Mouse (Mus musculus): ENCODE data around the gene Btg4.
"Not testable (repeated sequence)": the region's sequence is repeated elsewhere in the genome, so short reads cannot be mapped to it uniquely, and the experiment has no call there.

The Btg4 gene

DNA sequence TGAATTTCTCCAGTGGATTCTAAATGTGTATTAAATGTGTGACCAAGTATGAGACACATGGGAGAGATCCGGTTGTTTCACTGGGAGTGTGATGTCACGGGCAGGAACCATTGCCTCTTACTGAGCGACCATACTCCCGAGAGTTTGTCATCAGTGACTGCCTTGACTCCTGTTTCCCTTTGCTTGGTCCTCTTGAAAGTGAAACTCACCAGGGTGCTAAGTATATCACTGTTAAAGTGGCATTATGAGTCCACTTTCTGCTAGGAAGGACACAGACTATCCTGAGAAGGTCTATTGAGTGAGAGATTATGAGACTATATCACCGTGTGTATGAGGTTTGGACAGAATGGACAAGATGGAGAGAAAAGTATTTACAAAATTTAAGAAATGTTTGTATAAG, 20.9 kb downstream of the Btg4 start:
- no peak for DNase-seq (ENCODE audit: low spot score in 2 of 2)

DNA sequence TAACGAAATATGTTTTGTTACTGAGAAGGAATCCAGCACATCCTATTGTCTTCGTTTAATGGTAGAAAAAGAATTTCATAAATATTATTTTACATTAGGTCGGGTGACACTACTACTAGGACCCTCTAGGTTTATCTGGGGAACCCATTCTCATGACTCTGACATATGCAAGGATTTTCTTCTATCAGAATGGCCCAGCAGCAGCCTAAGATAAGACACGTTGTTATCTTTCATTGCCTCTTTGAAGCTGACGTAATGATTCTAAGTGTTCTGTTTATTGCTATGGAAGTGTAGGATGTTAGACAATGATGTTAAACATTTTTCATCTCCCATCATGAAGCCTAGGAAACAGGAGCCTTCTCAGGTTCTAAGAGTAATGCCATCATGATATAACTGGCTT, 33.0 kb downstream of the Btg4 start:
- no peak for DNase-seq (ENCODE audit: low spot score in 2 of 2)

DNA sequence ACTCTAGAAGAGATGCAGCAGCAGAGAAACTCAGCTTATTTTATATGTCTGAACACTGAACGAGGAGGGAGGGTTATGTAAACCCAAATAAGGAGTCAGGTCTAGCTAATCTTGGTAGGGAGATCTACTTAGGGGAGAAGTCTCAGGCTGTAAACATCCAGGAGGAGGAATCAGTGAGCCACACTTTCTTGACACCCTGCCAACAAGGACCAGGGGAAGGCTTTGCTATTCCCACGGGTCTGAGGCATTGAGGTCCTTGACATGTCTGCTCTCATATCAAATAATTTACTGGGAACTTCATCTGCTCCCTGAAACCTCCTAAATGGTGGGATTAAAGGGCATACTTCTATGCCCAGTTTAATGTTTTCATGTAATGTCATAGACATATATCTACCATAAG, 35.6 kb downstream of the Btg4 start:
- no peak for DNase-seq (ENCODE audit: low spot score in 2 of 2)

DNA sequence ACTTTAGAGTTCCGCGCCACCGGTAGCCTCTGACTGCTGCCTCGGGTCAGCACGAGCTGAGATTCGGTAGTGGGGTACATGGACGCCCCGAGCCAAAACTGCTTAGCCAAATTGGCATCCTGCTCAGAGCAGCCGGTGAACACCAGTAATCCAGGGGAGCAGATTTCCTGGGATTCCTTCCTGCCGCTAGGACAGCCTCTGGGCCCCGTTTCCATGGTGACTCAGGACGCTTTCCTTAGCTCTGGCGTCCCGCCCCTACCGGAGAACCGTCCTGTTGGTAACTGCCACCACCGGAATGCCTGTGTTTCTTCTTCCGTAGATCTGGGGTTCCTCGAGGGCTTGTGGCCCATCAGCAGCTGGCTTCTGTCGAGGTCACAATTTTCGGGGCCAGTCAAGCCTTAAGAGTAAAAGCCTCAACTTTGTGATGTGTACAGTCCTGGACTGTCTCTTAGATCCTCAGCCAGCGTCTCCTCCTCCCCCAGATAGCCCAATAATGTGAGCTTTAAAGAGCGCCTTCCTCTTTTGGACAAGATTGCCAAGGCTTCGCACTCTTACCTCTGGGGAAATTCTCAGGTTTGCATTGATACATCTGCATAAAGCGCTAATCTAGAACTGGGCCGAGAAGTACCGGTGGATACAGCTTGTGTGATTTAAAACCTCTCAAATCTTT, 41.2 kb downstream of the Btg4 start, which contains the start of gene 4833427G06Rik:
Gene 4833427G06Rik (minus strand): TSS at position 323 of the 670 bp plus-strand sequence.
- DNase-seq (ENCODE audit: low spot score in 2 of 2) = no peak

DNA sequence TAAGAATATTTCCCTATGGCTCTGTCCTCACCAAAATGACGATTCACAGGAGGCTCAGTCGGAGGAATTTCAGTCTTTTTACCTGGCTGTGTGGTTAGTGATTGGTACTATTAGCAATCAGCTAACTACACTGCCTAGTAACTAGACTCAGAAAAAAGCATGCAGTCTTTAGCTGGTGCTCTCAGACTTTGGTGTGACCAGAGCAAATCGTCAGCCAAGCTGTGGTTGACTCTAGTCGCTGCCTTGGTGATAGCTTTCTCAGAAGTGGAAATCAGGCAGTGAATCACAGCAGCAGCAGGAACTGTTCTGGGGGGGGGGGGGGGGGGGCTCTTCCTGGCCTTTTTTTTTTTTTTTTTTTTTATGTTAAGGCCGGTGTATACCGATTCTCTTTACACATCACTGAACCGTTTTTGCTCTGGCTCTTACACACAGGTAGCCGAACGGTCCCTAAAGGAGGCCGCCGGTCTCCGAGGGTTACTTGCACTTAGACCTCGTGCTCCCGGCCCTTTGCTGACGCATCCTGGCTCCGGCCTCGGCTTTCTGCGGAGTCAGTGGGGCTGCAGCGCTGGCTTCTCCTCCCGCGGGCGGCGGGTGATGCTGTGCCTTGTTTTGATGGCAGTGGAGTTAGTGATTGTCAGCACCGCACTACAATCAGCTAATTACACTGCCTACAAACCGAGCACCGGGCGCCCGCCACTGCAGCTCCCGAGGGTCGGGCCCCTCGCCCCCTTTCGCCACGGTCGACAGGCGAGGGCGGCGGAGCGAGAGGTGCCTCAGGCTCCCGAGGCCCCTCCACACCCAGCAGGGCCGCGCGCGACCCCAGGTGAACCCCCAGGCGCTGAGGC, 42.5 kb downstream of the Btg4 start:
- peak; percentile 8 to 15 for DNase-seq (ENCODE audit: low spot score in 2 of 2)

DNA sequence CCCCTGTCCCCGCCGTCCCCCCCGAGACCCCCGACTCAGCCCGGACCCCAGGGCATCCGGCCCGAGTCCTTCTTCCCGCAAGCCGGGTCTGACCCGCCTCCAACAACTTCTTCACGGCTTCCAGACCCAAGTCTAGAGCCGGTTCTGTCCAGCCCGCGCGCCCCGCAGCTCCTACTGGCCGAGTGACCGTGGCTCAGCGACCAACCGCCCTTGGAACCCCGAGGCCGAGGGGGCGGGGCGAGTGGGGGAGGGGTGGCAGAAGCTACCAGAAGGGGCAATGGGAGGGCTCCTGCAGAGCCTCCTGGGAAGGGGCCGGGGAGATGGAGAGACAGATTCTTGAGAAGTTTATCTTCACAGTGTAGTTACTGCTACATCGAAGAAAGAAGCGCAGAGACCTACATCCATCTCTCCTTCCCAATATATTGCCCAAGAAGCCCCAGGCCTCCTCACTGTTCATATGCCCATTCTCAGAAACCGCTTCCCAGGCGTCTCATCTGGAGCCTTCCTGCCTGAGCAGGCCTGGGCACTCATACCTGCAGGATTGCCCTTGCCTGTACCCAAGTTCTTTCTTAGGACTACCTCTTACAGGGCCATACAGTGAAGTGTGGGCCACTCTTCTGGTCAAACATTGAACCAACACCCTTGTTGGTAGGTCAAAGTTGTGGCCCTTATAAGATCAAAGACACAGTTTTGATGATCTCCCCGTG, 43.3 kb downstream of the Btg4 start:
- DNase-seq (ENCODE audit: low spot score in 2 of 2) = no peak

DNA sequence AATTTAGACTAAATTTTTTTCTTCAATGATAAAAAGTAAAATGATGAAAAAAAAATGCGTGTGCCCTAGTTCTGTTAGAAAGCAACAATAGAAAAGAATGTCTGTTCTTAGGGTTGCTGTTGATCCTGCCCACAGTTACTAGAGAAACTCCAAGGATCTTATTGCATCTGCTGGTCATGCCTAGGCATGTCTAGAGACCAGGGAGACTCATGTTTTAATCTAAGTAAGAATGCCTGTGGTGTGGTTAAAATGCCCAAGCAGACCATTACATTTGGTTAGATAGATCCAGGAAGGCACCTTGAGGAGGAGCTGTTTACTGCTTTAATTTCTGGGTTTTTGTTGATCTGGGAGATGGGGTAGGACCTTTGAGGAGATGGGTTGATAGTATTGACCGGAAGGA, 45.0 kb downstream of the Btg4 start:
- no peak for DNase-seq (ENCODE audit: low spot score in 2 of 2)

DNA sequence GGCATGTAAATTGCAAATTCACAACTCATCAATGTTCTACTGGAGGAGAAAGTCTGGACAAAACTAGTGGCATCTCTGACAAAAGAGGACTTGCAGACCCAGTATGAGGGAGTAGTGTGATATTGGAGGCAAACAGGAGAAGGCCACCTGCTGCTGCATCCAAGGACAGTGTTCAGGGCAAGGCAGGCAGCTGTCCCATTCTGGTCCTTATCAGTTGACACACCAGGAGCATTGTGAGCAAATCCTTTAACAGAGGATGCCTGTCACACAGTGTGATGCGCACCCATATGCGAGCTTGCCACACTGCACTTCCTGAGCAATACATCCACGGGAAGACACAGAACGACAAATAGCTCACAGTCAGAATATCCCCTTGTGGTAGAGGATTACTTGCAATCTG, 54.1 kb downstream of the Btg4 start:
- no peak for DNase-seq (ENCODE audit: low spot score in 2 of 2)

DNA sequence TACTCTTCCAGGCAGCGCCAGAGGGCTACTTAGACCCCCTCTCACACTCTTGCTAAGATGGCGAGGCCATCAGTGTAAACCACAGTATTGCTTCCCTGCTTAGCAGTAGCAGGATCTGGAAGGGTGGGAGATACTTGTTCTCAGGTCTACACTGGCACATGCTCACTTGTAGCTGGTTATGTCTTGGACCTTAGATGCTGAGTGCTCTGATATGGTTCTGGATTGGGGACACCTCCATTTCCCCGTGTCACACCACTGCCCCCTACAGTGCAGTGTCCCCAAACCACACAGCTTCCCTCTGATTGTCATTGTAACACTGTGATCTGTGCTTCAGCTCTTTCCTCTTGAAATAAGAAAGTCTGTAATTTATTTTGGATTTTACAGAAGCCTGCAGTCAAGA, 76.3 kb downstream of the Btg4 start:
- no peak for DNase-seq (ENCODE audit: low spot score in 2 of 2)

DNA sequence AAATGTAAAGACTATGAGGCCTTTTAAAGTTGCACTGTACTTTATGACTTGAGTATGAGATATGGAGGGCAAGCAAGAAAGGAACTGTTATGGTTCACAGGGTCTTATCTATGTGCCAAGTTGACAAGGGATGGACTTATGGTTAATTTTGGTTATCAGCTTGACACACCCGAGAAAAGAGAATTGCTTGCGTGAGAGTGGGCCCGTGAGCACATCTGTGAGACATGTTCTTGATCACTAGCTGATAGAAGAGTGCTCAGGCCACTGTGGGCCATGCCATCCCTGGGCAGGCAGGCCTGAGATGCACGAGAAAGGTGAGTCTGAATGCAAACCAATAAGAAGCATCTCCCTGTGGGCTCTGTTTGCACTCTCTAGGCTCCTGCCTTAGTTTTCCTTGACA, 76.7 kb downstream of the Btg4 start:
- no peak for DNase-seq (ENCODE audit: low spot score in 2 of 2)

DNA sequence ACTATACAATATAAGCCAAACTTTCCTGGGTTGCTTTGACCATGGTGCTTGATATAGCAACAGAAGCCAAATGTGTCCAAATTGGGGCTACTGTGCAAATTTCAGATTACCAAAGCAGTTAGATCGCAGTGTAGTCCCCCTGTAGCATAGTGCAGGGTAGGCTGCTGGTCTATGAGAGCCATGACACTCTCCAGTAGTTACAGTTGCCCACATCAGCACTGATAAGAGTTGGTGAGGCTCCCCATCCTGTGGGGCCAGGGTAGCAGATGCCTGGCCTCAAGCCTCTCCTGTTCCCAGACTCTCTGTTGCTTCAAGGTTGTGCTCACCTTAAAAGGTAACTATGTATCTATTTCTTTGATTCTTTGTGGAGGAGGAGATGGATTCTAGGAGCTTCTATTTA, 77.1 kb downstream of the Btg4 start:
- DNase-seq (ENCODE audit: low spot score in 2 of 2) = no peak

DNA sequence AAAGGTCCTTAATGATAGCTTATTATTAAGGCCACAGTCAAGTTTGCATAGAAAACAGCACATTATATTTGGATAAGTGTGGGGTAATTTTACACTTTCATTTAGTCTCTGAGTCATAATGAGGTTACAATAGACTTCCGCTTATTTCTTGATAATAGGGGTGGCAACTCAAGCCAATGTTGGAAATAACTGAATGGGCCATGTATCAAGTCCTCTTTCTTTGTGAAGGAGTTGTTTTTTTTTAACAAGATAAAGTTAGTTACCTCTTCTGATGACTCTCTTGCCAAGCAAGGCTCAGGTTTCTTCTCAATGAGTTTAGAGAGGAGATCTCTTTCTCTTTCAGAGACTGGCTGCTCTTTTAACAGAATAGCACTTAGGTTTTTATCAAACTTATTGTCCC, 77.6 kb downstream of the Btg4 start:
- DNase-seq (ENCODE audit: low spot score in 2 of 2) = no peak

DNA sequence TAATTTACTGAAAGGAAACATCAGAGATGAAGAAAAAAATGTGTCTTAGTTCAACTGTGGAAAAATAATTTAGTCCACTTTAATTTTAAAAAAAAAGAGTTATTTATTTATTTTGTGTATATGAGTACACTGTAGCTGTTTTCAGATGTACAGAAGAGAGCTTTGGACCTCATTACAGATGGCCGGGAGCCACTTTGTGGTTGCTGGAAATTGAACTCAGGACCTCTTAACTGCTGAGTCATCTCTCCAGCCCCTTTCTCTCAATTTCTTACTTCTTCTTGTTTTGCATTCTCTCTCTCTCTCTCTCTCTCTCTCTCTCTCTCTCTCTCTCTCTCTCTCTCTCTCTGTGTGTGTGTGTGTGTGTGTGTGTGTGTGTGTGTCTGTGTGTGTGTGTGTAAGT, 78.7 kb downstream of the Btg4 start:
- not testable (repeated sequence) for DNase-seq (ENCODE audit: low spot score in 2 of 2)

DNA sequence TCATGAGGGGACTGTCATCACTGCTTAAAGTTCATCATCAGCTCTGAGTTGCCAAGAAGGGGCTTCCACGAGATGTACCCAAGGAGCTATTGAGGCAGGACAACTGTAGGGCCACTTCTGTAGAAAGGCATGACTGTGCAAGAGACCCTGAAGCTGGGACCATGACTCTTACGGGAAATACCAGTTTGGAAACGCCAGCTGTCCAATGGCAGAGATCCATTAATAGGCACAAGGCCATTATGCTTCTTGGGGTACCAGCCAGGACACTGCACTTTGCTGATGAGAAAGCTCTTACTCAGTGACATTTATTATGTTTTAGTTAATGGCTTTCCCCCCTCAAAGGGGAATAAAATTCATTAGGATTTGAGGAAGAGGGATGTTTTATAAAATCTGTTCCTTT, 80.0 kb downstream of the Btg4 start:
- DNase-seq (ENCODE audit: low spot score in 2 of 2) = no peak

DNA sequence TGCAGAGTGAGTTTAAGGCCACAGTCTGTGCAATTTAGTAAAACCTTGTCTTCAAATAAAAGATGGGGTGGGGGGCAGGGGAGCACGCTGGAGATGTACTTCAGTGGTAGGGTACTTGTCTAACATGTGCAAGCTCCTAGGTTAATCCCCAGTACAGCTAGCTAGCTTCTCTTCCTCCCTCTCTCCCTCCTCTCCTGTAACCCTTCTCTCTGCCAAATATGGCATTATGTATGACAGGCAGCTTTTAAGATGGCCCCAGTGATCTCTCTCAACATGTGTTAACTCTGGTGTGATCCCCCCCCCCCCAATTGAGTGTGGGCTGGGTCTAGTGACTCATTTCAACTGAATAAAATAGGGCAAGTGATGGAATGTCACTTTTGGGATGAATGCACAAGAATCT, 82.7 kb downstream of the Btg4 start:
- no peak for DNase-seq (ENCODE audit: low spot score in 2 of 2)

DNA sequence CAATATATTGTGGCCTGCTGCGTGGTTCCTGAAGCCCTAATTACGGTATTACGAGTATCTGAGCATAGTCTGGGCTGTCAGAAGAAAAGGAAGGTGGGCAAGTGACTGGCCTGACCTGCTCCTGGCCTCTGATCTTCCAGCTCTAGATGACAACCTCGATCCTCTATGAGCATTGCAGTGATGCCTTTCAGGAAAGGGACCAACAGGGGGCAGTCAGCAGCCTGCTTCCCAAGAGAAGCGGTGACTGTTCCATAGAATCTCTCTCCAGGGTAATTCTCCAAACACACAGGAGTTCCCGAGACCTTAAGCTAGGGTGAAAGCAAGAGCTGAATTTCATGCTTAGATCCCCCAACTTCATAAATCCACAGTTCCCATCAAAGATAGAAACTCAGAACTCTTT, 83.5 kb downstream of the Btg4 start:
- no peak for DNase-seq (ENCODE audit: low spot score in 2 of 2)

DNA sequence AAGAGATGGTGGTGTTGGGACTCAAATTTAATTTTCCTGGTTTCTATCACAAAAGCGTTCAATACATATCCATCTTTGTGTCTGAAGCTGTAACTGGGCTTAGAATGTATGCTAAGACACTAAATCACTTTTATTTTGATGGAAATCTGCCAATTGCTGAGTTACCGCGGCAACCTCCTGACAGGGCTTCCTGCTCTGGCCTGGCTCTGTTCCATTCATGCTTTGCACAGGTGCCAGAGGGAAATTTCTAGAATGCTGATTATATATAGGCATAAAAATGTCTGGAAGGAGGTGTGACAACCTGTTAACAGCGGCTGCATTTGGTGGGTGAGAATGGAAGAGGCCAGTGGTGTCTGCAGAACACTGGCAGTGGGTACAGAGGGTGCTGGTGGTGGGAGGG, 85.8 kb downstream of the Btg4 start:
- DNase-seq (ENCODE audit: low spot score in 2 of 2) = no peak

DNA sequence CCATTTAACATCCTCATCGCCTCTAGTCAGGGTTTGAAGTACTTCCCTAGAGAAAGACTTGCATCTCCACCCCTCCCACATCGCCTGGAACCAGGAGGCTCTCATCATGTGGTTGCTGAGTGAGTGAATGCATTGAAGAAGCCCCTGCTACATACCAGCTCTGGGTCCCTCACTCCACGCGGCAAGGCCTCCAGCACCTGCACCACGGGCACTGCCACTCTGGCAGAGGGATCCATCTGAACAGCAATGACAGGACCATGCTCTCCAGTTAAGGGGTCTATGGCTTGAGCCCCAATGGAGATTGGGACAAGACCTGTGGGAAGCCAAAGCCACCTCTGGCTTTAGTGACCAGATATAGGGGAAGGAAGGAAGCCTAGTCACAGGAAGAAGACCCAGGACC, 86.6 kb downstream of the Btg4 start:
- DNase-seq (ENCODE audit: low spot score in 2 of 2) = no peak

DNA sequence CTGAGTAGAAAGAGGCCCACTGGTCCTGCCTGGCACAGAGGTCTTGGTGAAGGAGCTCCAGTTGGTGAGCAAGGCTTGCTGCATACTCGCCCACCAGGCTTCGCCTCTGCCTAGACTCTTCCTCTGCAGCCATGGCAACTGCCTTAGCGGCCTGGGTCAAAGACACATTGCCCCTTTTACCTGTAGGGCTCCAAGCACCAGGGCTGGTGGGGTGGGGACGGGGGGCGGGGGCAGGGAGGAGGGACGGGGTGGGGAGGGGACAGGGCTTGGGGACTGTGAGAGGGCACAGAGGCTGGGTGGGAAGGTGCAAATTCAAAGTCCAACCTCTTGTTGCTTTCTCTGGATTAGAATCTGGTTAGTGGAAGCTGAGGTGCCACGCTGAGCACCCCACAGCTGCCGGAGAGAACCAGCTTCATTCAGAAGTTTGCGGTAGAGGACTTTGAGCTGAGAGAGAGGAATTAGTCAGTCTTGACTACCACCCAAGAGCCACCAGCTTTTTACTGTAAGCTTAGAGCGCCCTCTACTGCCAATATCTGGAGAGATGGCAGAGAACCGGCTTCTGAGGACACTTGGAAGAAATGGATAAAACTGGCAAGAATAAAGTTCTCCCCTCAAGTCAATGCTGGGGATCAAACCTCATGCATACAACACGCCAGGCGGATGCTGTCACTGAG, 91.5 kb downstream of the Btg4 start:
- peak; percentile 27 to 65 for DNase-seq (ENCODE audit: low spot score in 2 of 2)

DNA sequence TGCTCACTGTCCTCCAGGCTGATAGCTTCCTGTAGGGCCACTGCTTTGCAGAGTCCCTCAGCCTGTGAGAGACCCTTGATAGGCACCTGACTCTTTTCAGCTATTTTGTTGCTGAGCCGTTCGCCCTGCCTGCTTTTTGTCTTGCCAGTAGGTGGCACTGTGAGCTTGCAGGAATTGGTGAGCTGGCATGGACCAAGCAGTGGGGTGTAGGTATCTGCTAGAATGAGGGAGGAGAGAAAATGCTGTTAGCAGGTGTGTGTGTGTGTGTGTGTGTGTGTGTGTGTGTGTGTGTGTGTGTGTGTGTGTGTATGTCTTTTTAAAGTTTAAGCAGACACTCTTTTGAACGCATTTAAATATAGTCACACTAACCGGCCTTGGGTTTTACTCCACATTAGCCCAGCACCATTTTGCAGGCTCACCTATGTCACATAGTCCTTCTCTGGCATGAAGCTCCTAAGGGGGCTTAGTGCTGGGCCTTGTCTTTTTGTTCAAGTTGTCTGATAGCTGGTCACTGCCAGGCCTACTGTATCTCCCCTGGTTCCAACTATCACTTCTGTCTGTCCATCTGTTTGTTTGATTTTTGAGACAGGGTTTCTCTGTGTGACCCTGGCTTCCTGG, 101.2 kb downstream of the Btg4 start:
- DNase-seq (ENCODE audit: low spot score in 2 of 2) = peak; percentile 70

DNA sequence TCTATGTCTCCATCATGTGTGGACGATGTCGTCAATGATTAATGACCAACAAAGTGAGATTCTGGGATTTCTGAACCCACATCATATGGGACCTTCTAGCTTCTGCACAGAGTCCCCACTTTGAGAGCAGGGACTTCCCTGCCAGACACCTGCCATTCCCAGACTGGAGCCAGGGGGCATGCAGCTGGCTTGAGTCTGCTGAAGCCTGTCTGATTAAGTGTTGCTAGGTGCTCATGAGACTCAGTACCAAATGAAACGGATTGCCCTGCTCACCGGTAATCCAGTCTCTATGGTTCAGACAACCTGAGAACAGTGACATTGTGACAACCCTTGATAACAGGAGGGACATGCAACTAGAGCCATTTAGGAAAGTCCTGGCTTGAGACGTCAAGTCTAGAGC, 103.3 kb downstream of the Btg4 start:
- no peak for DNase-seq (ENCODE audit: low spot score in 2 of 2)
